Mouse (Mus musculus) bone marrow, adult 2 months (tissue): ENCODE results near the gene Ank2.

ENCODE experiments used
- CTCF ChIP-seq: fragments of 200-500 bp; IDR thresholded peaks from 2 replicates; pipeline ENCODE4 v1.5.1; 2011; ENCODE audit warnings: low read length, control low read depth; ENCODE audit not compliant: control insufficient read depth, insufficient read depth
- POLR2A ChIP-seq: fragments of 200-500 bp; IDR thresholded peaks from 2 replicates; pipeline ENCODE4 v1.6.1; 2011; ENCODE audit warnings: low read depth, mild to moderate bottlenecking, control low read depth, low read length, borderline replicate concordance; ENCODE audit not compliant: control insufficient read depth

DNA sequence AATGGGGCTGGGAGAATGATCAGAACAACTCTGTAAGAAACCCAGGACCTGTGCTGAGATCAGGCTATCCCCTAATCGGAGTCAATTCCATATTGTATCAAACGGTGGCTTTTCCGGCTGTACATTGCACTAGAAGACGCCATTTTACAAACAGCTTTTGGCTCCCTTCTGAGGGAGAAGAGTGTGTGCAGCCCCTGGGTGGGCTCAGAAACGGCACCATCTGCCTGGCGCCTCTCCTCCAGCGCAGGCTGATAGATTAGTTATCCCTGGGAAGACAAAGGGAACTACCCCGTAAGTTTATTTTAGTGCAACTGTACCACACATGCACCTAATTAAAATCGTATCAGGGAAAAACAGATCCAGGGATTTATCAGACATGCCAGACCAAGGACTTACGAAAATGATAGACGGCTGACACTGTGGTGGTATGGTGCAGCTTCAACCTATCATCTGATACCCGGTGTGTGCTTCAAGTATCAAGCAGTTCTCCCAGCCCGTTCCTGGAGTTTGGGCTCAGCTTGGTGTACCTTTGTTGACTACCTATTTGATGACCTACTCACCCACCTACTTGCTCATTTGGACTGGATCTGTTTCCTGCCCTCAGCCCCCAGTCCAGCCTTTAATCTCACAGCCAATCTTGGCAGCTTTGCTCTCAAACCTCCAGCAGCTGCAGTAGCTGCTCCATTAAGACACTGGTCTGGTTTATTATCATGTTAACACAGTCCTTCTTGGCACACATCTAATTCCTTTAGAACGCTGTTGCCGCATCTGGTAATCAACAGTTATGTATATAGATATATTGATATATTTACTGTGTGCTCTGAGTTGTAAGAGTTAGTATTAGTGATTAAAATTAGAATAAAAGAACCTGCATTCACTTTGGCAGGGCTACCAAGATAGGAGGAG is 9.0 kb upstream of the Ank2 start:
- TF ChIP-seq CTCF (no peak), POLR2A (no peak)
